Mouse (Mus musculus) cerebellum, adult (tissue): ENCODE data around the gene Mis18a.

Experiments used
- ATAC-seq: cut with Nextera tagmentation; 2 replicates; pipeline ENCODE4 v1.9.2; 2017; ENCODE audit warnings: mild to moderate bottlenecking, moderate library complexity, mixed read lengths; ENCODE audit not compliant: insufficient number of reproducible peaks, low FRiP score, low TSS enrichment

Mis18a gene

GRCm38 (mm10) chr16:90727233-90728115 is at the start of gene Mis18a:
Gene Mis18a, minus strand, starts transcription at chr16:90727404.
- ATAC-seq, result peak; percentile 97

- no peak for ATAC-seq
These were observed 48.8 kb upstream of the Mis18a start for GRCm38 (mm10) chr16:90775946-90776520.

- no peak for ATAC-seq
These were observed 47.4 kb upstream of the Mis18a start for GRCm38 (mm10) chr16:90774646-90775045.

GRCm38 (mm10) chr16:90774216-90774615 is 47.0 kb upstream of the Mis18a start:
- ATAC-seq, result no peak

GRCm38 (mm10) chr16:90766919-90767454 is 39.8 kb upstream of the Mis18a start:
- ATAC-seq, result no peak

- ATAC-seq, result no peak
These were observed 38.1 kb upstream of the Mis18a start for GRCm38 (mm10) chr16:90765195-90765877.

- no peak for ATAC-seq
These were observed 33.3 kb upstream of the Mis18a start for GRCm38 (mm10) chr16:90760515-90760914.

- ATAC-seq, result no peak
These were observed 32.1 kb upstream of the Mis18a start for GRCm38 (mm10) chr16:90759335-90759734.

- no peak for ATAC-seq
These were observed 26.3 kb upstream of the Mis18a start for GRCm38 (mm10) chr16:90753386-90753941.

- ATAC-seq, result no peak
These were observed 21.0 kb upstream of the Mis18a start for GRCm38 (mm10) chr16:90748169-90748568.

GRCm38 (mm10) chr16:90747143-90747542 is 19.9 kb upstream of the Mis18a start:
- no peak for ATAC-seq

GRCm38 (mm10) chr16:90738092-90738956 is 11.1 kb upstream of the Mis18a start, which contains the start of gene Mrap:
Gene Mrap, plus strand, starts transcription at chr16:90738207.
- ATAC-seq, result no peak

- ATAC-seq, result no peak
These were observed 9.6 kb upstream of the Mis18a start for GRCm38 (mm10) chr16:90736672-90737270.

- no peak for ATAC-seq
These were observed 8.4 kb upstream of the Mis18a start for GRCm38 (mm10) chr16:90735611-90736010.

GRCm38 (mm10) chr16:90726600-90727227 is 490 bp downstream of the Mis18a start:
- peak; percentile 58 for ATAC-seq

- no peak for ATAC-seq
These were observed 3.2 kb downstream of the Mis18a start for GRCm38 (mm10) chr16:90724051-90724450.

- no peak for ATAC-seq
These were observed 16.9 kb downstream of the Mis18a start for GRCm38 (mm10) chr16:90710313-90710712.

- ATAC-seq, result peak; percentile 55; the same call in 1 of the 2 replicates
These were observed 17.4 kb downstream of the Mis18a start for GRCm38 (mm10) chr16:90709711-90710289.
